Mouse (Mus musculus) intestine, postnatal 0 days (tissue): ENCODE measurements at regions not wholly inside any gene's neighbourhood (a gene's known extent, or its start where the extent isn't known, plus 50 kb on each side); places are given as distances from the start of the nearest gene placed in this dataset.

Source experiments
- ATAC-seq: fragments of 200-750 bp; cut with Nextera tagmentation; 2 replicates; pipeline ENCODE4 v1.8.0; 2017; ENCODE audit warnings: mild to moderate bottlenecking, moderate TSS enrichment, moderate library complexity
- H3K27ac ChIP-seq: fragments of 300-500 bp; sonication (generic); 2 replicates; pipeline ENCODE4 v1.5.1; 2014; ENCODE audit warnings: mild to moderate bottlenecking, low read depth, low read length, moderate library complexity
- H3K27me3 ChIP-seq: fragments of 300-500 bp; sonication (generic); replicated peaks from 2 replicates; pipeline ENCODE4 v1.6.1; 2014; ENCODE audit warnings: low read length, mixed read lengths; ENCODE audit not compliant: control insufficient read depth, insufficient read depth
- H3K36me3 ChIP-seq: fragments of 300-500 bp; sonication (generic); 2 replicates; pipeline ENCODE4 v1.6.1; 2014; ENCODE audit warnings: mild to moderate bottlenecking, moderate library complexity; ENCODE audit not compliant: control insufficient read depth, insufficient read depth
- H3K4me1 ChIP-seq: fragments of 300-500 bp; sonication (generic); replicated peaks from 2 replicates; pipeline ENCODE4 v1.6.1; 2014; ENCODE audit warnings: antibody characterized with exemption, low read length, mixed read lengths; ENCODE audit not compliant: control insufficient read depth, insufficient read depth
- H3K4me2 ChIP-seq: fragments of 300-500 bp; sonication (generic); replicated peaks from 2 replicates; pipeline ENCODE4 v1.6.1; 2014; ENCODE audit warnings: low read depth, mild to moderate bottlenecking, moderate library complexity
- H3K4me3 ChIP-seq: fragments of 300-500 bp; sonication (generic); 2 replicates; pipeline ENCODE4 v1.5.1; 2014; ENCODE audit warnings: low read depth, low read length
- H3K9ac ChIP-seq: fragments of 300-500 bp; sonication (generic); 2 replicates; pipeline ENCODE4 v1.6.1; 2014; ENCODE audit warnings: mild to moderate bottlenecking, low read depth, low read length
- H3K9me3 ChIP-seq: fragments of 300-500 bp; sonication (generic); 2 replicates; pipeline ENCODE4 v1.6.1; 2016; ENCODE audit warnings: mixed run types; ENCODE audit not compliant: control insufficient read depth
- CTCF ChIP-seq: sonication (generic); IDR thresholded peaks from 2 replicates; pipeline ENCODE4 v1.5.1; 2016; ENCODE audit warnings: low read depth, mild to moderate bottlenecking, control low read depth, antibody characterized with exemption, moderate library complexity
- WGBS: fragments of 180-500 bp; shearing (Covaris S2); extraction: QIAGEN DNeasy Blood & Tissue Kit; methylation state at CpG from one replicate; pipeline ENCODE4 v1.1.7; 2014; 5-methylcytosine and 5-hydroxymethylcytosine counted together

- Histone ChIP-seq H3K27me3 (no peaks in the 10 kb centered on the region), H3K4me3 (no peak overlapping the region), H3K9ac (no peak overlapping the region), H3K36me3 (no peaks in the 10 kb centered on the region), H3K9me3 (no peaks in the 10 kb centered on the region), H3K4me2 (no peak overlapping the region), H3K4me1 (no peaks in the 10 kb centered on the region), H3K27ac (no peak overlapping the region)
- 91% methylated on average over 8 of the region's 8 CpGs for WGBS
- ATAC-seq: no peak
- no peak for TF ChIP-seq CTCF
Measured at GRCm38 (mm10) chr1:183946241-183946640, 66.9 kb upstream of the Dusp10 start.

DNA sequence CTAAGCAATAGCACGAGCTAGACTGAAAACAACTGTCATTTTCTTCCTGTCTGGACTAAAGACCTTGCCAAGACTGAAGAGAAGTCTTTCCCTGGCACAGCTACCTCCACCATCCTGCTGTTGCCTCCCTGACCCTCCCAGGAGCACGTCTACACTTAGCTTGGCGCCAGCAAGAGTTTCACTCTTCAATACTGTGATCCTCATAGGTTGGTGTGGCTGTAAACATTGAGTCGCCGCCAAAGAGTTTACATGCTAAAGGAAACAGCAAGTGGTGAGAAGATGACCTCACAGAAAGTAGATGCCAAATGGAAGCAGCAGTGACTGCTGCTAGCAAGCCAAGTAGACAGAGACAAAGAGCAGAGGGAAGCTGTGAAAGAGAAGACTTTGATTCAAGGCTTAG, 66.0 kb upstream of the Dusp10 start:
- Histone ChIP-seq H3K4me1 (no peaks in the 10 kb centered on the region), H3K4me3 (no peak overlapping the region), H3K27ac (no peak overlapping the region), H3K27me3 (no peaks in the 10 kb centered on the region), H3K9me3 (no peaks in the 10 kb centered on the region), H3K36me3 (no peaks in the 10 kb centered on the region), H3K4me2 (no peak overlapping the region; the same call in 1 of the 2 replicates), H3K9ac (no peak overlapping the region)
- ATAC-seq: no peak
- 50% methylated on average over 5 of the region's 5 CpGs for WGBS
- TF ChIP-seq CTCF: no peak

DNA sequence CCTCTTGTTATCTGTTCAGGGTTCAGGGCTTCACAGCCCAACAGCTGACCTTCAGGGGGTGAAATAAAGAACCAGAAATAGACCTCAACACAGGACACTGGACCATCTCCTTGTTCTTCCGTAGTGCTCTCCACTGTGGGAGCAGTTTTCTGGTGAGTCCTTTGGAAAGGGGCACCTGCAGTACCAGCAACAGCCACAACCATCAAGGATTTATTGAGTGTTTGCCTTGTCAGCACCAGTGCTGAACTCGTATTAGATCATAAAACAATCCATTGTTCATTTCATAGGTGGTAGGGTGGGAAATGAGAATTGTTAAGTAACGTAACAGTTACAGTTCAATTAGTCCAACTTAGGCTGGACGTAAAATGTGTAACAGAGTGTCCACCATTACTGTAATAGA, 63.9 kb upstream of the Dusp10 start:
- H3K36me3 ChIP-seq: no peaks in the 10 kb centered on the region
- peak; percentile 30; the same call in 1 of the 2 replicates for TF ChIP-seq CTCF
- no peak overlapping the region for H3K4me3 ChIP-seq
- no peaks in the 10 kb centered on the region for H3K4me1 ChIP-seq
- H3K9me3 ChIP-seq: no peaks in the 10 kb centered on the region
- H3K27ac ChIP-seq: no peak overlapping the region
- no peak overlapping the region for H3K4me2 ChIP-seq
- no peak overlapping the region for H3K9ac ChIP-seq
- WGBS: 60% methylated on average over 4 of the region's 4 CpGs
- no peaks in the 10 kb centered on the region for H3K27me3 ChIP-seq
- no peak for ATAC-seq

GRCm38 (mm10) chr1:183954086-183954485, 59.0 kb upstream of the Dusp10 start:
- no peak overlapping the region for H3K27ac ChIP-seq
- H3K9ac ChIP-seq: no peak overlapping the region
- no peaks in the 10 kb centered on the region for H3K36me3 ChIP-seq
- H3K9me3 ChIP-seq: no peaks in the 10 kb centered on the region
- no peak for TF ChIP-seq CTCF
- WGBS: 91% methylated on average over 2 of the region's 2 CpGs
- H3K4me1 ChIP-seq: no peaks in the 10 kb centered on the region
- no peak overlapping the region for H3K4me2 ChIP-seq
- ATAC-seq: no peak
- H3K4me3 ChIP-seq: no peak overlapping the region
- no peaks in the 10 kb centered on the region for H3K27me3 ChIP-seq

DNA sequence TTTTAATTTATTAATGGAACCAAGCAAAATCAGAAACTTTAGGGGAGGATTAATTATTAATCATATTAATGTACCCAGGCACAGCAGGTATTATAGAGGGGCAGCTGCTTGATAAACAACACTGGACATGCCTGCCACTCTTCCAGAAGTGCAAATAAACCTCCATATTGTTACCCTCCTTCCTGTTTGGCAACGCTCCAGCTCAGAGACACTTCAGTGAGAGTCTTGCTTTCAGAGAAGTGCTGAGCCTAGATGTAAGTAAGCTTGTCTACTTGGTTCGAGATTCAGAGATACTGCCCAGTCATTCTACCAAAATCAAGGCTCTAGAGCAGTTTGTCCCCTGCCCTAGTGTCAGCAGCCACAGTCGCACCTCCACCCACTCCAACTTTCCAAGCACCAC, 56.7 kb upstream of the Dusp10 start:
- H3K27ac ChIP-seq: no peak overlapping the region
- no peak overlapping the region for H3K4me3 ChIP-seq
- H3K27me3 ChIP-seq: no peaks in the 10 kb centered on the region
- ATAC-seq: no peak
- WGBS: 67% methylated on average over 3 of the region's 3 CpGs
- no peaks in the 10 kb centered on the region for H3K36me3 ChIP-seq
- H3K4me2 ChIP-seq: no peak overlapping the region
- TF ChIP-seq CTCF: no peak
- H3K4me1 ChIP-seq: no peaks in the 10 kb centered on the region
- H3K9me3 ChIP-seq: no peaks in the 10 kb centered on the region
- H3K9ac ChIP-seq: no peak overlapping the region

DNA sequence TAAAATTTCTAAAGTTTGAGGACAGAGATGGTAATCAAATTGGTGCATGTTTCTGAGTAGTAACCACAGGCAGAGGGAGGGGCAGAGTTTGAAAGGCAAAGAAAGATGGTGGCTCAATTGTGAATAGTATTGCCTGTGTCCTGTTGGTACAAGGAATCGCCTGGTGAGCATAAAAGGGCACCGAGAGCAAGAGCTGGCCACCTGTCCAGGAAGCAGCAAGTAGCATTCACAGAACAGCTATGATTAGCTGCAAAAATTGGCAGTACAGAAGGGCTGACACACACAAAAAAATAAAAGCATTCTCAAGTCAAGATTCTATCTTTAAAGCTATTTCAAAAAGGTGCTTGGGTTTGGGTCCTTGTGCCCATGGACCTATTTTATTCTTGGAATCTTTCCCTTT, 51.7 kb upstream of the Dusp10 start:
- 81% methylated on average over 2 of the region's 2 CpGs for WGBS
- H3K27ac ChIP-seq: no peak overlapping the region
- no peak for ATAC-seq

GRCm38 (mm10) chr1:183962486-183962885, 50.6 kb upstream of the Dusp10 start:
- 83% methylated on average over 2 of the region's 2 CpGs for WGBS

More for the DNA sequence above, 51.7 kb upstream of the Dusp10 start:
- H3K27me3 ChIP-seq: no peaks in the 10 kb centered on the region
- H3K9me3 ChIP-seq: no peaks in the 10 kb centered on the region
- no peak for TF ChIP-seq CTCF
- no peaks in the 10 kb centered on the region for H3K36me3 ChIP-seq
- no peak overlapping the region for H3K9ac ChIP-seq
- no peaks in the 10 kb centered on the region for H3K4me1 ChIP-seq
- no peak overlapping the region for H3K4me3 ChIP-seq
- no peak overlapping the region for H3K4me2 ChIP-seq

More at GRCm38 (mm10) chr1:183962486-183962885, 50.6 kb upstream of the Dusp10 start:
- Histone ChIP-seq H3K27ac (no peak overlapping the region), H3K9me3 (no peaks in the 10 kb centered on the region), H3K4me2 (no peak overlapping the region), H3K27me3 (no peaks in the 10 kb centered on the region), H3K4me3 (no peak overlapping the region), H3K36me3 (no peaks in the 10 kb centered on the region), H3K4me1 (no peaks in the 10 kb centered on the region), H3K9ac (no peak overlapping the region)
- TF ChIP-seq CTCF: no peak
- ATAC-seq: no peak
